Mouse (Mus musculus) liver, postnatal 0 days (tissue): ENCODE data around the gene Wdr91. TPM values are rescaled to one million over a fixed set of nuclear protein-coding genes. Genes with fewer than 3 reads are reported as not detected.

Source experiments
- ATAC-seq: fragments of 200-750 bp; cut with Nextera tagmentation; 2 replicates; pipeline ENCODE4 v1.8.0; 2017; ENCODE audit warnings: mild to moderate bottlenecking, moderate library complexity
- DNase-seq: peaks from one replicate; pipeline ENCODE4 v3.0.0-alpha.2; 2016
- H3K27ac ChIP-seq: fragments of 300-500 bp; sonication (generic); 2 replicates; pipeline ENCODE4 v1.5.1; 2014; ENCODE audit warnings: antibody characterized with exemption, moderate library complexity, mild to moderate bottlenecking, low read depth
- H3K27me3 ChIP-seq: fragments of 300-500 bp; sonication (generic); 2 replicates; pipeline ENCODE4 v1.6.1; 2014; ENCODE audit warnings: low read length, control low read depth, mixed read lengths; ENCODE audit not compliant: insufficient read depth
- H3K36me3 ChIP-seq: fragments of 300-500 bp; sonication (generic); replicated peaks from 2 replicates; pipeline ENCODE4 v1.6.1; 2014; ENCODE audit warnings: mild to moderate bottlenecking, control low read depth, low read length, moderate library complexity, mixed read lengths; ENCODE audit not compliant: insufficient read depth
- H3K4me1 ChIP-seq: fragments of 300-500 bp; sonication (generic); 2 replicates; pipeline ENCODE4 v1.6.1; 2014; ENCODE audit warnings: antibody characterized with exemption, mild to moderate bottlenecking, control low read depth; ENCODE audit not compliant: insufficient read depth
- H3K4me2 ChIP-seq: fragments of 300-500 bp; sonication (generic); 2 replicates; pipeline ENCODE4 v1.6.1; 2014; ENCODE audit warnings: low read depth, mild to moderate bottlenecking, low read length, moderate library complexity, mixed read lengths
- H3K4me3 ChIP-seq: fragments of 300-500 bp; sonication (generic); 2 replicates; pipeline ENCODE4 v1.5.1; 2014; ENCODE audit warnings: low read depth, low read length
- H3K9ac ChIP-seq: fragments of 300-500 bp; sonication (generic); replicated peaks from 2 replicates; pipeline ENCODE4 v1.6.1; 2014; ENCODE audit warnings: mild to moderate bottlenecking, moderate library complexity
- H3K9me3 ChIP-seq: fragments of 300-500 bp; sonication (generic); 2 replicates; pipeline ENCODE4 v1.6.1; 2016; ENCODE audit warnings: mild to moderate bottlenecking, control low read depth, low read length, mixed read lengths
- CTCF ChIP-seq: sonication (generic); IDR thresholded peaks from 2 replicates; pipeline ENCODE4 v1.5.1; 2016; ENCODE audit warnings: antibody characterized with exemption, low read depth
- EP300 ChIP-seq: IDR thresholded peaks from 2 replicates; pipeline ENCODE4 v1.6.1; 2016; ENCODE audit warnings: antibody characterized with exemption, low read depth, mild to moderate bottlenecking
- WGBS: fragments of 180-500 bp; shearing (Covaris S2); extraction: QIAGEN DNeasy Blood & Tissue Kit; methylation state at CpG from one replicate; pipeline ENCODE4 v1.1.7; 2014; ENCODE audit not compliant: insufficient replicate concordance; 5-methylcytosine and 5-hydroxymethylcytosine counted together
- polyA plus RNA-seq: library from polyadenylated mRNA; unstranded; fragments of >200 nt; fragmentation: Nextera tagmentation; extraction: Ambion mirVana; gene quantifications from 2 replicates; pipeline ENCODE4 v1.2.1, GENCODE M21; 2015

The Wdr91 gene
- polyA plus RNA-seq, 1 experiment from 2014 or later, result 5.7 TPM

DNA sequence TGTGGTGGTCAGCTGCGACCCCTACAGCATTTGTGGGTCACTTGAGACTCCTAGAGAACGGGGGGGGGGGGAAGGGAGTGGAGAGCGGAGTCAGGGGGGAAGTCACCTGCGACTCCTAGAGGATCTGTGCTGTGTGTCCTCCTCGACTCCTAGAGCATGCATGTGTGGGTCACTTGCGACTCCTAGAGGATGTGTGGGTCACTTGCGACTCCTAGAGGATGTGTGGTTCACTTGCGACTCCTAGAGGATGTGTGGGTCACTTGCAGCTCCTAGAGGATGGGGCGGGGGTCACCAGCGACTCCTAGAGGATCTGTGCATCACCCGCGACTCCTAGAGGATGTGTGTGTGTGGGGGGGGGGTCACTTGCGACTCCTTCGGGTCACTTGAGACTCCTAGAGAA lies 11.3 kb upstream of the Wdr91 start:
- ATAC-seq, result peak; percentile 73
- TF ChIP-seq EP300 (no peak), CTCF (peak; percentile 98)

DNA sequence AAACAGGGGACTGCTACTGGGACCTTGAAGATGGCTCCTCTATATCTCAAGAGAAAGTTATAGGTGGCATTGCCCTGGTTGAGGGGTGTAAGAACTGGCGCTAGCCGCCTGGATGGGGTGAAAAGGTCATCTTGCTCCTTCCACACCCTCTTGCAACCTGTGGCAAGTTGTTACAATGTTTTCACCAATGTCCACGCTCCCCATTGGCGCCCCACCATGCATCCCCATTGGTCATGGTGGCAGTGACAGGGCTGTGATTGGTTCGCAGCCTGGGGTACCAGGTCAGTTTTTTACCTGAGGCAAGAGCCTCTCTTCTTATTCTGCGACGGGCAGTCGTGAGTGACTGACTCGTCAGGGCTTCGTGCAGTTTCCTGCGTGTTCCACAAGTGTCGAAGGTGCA lies 10.0 kb upstream of the Wdr91 start:
- no peak overlapping the region for H3K4me2 ChIP-seq
- H3K27me3 ChIP-seq, result no peaks in the 10 kb centered on the region
- no peak for DNase-seq
- TF ChIP-seq CTCF, result no peak
- TF ChIP-seq EP300, result no peak
- WGBS, result 82% methylated on average over 12 of the region's 12 CpGs
- H3K36me3 ChIP-seq, result no peaks in the 10 kb centered on the region
- no peaks in the 10 kb centered on the region for H3K9me3 ChIP-seq
- no peak overlapping the region for H3K4me3 ChIP-seq
- H3K9ac ChIP-seq, result no peak overlapping the region
- ATAC-seq, result no peak
- H3K4me1 ChIP-seq, result no peaks in the 10 kb centered on the region
- H3K27ac ChIP-seq, result no peak overlapping the region

More for the DNA sequence above, 11.3 kb upstream of the Wdr91 start:
- Histone ChIP-seq H3K4me1 (no peaks in the 10 kb centered on the region), H3K27ac (no peak overlapping the region), H3K4me3 (no peak overlapping the region), H3K36me3 (no peaks in the 10 kb centered on the region), H3K9ac (no peak overlapping the region), H3K27me3 (no peaks in the 10 kb centered on the region), H3K4me2 (no peak overlapping the region), H3K9me3 (no peaks in the 10 kb centered on the region)
- 49% methylated on average over 14 of the region's 14 CpGs for WGBS
- peak; percentile 69 for DNase-seq

DNA sequence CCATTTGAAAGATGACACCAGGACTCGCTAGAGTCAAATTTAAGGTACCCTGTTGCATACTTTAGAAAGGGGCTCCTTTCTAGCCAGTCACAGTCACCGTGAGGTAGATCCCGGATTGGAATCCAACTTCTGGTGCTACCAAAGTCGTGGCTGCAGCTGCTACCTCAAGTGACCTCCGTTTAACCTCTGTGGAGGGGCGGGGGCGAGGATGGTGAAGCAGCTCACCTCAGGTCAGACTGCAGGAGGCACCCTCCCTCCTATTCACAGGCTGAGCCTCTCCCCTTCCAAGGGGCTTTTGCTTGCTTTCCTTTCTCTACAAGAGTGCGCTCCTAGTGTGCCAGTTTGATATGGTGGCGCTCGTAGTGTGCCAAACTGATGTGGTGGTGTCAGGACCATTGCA lies 9.3 kb upstream of the Wdr91 start, which contains the start of gene Stra8:
TSS of gene Stra8 (plus strand) at position 208 of the 400 bp plus-strand sequence.
- Histone ChIP-seq H3K4me1 (no peaks in the 10 kb centered on the region), H3K4me3 (no peak within 1 kb of the TSS), H3K36me3 (no peaks in the 10 kb centered on the region), H3K9ac (no peak within 1 kb of the TSS), H3K9me3 (no peaks in the 10 kb centered on the region), H3K27me3 (no peaks in the 10 kb centered on the region), H3K27ac (no peak within 1 kb of the TSS), H3K4me2 (no peak within 1 kb of the TSS)
- DNase-seq (no peak), ATAC-seq (no peak)
- TF ChIP-seq CTCF (no peak), EP300 (no peak)
- 56% methylated on average over 10 of the region's 10 CpGs for WGBS

DNA sequence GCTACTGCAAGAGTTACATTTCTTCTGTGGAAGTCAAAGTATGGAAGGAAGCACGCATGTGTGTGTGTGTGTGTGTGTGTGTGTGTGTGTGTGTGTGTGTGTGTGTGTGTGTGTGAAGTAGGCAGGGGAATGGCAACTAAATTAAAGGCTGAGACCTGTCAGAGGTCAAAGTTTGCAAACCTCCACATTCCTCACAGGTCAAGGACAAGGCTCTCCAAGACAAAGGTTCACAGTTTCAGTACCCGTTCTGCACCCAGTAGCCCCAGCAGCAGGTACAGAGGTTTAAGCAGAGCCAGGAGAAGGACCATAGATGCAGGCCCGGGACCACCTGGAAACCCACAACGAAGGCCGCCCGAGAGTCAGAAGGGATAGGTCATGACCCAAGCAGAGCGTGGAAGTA lies 8.5 kb upstream of the Wdr91 start:
- no peaks in the 10 kb centered on the region for H3K9me3 ChIP-seq
- TF ChIP-seq CTCF (no peak), EP300 (no peak)
- no peak overlapping the region for H3K9ac ChIP-seq
- 78% methylated on average over 7 of the region's 7 CpGs for WGBS
- ATAC-seq, result no peak
- H3K27me3 ChIP-seq, result no peaks in the 10 kb centered on the region
- no peaks in the 10 kb centered on the region for H3K36me3 ChIP-seq
- no peak overlapping the region for H3K4me2 ChIP-seq
- DNase-seq, result no peak
- H3K4me1 ChIP-seq, result no peaks in the 10 kb centered on the region
- H3K27ac ChIP-seq, result no peak overlapping the region
- H3K4me3 ChIP-seq, result no peak overlapping the region

DNA sequence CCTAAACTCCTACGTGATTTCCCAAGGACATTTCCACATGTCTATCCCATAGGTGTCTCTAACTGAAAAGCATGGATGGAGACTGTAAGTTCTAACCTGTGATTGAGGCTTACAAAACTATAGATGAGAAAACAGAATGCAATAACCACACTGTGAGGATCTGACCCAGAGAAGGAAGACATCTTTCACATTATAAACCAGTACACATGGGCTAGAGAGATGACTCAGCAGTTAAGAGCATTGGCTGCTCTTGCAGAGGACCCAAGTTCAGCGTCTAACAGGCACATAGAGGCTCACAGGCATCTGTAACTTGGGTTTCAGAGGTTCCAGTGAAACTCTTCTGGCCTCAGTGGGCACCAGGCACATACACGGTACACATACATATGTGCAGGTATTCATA lies 3.8 kb upstream of the Wdr91 start:
- Histone ChIP-seq H3K27me3 (no peaks in the 10 kb centered on the region), H3K27ac (no peak overlapping the region), H3K4me2 (no peak overlapping the region), H3K9ac (no peak overlapping the region), H3K4me3 (no peak overlapping the region), H3K9me3 (no peaks in the 10 kb centered on the region), H3K36me3 (no peaks in the 10 kb centered on the region), H3K4me1 (peaks cover 6% of the 10 kb centered on the region)
- WGBS, result 68% methylated on average over 3 of the region's 3 CpGs
- TF ChIP-seq EP300 (no peak), CTCF (no peak)
- no peak for DNase-seq
- no peak for ATAC-seq

DNA sequence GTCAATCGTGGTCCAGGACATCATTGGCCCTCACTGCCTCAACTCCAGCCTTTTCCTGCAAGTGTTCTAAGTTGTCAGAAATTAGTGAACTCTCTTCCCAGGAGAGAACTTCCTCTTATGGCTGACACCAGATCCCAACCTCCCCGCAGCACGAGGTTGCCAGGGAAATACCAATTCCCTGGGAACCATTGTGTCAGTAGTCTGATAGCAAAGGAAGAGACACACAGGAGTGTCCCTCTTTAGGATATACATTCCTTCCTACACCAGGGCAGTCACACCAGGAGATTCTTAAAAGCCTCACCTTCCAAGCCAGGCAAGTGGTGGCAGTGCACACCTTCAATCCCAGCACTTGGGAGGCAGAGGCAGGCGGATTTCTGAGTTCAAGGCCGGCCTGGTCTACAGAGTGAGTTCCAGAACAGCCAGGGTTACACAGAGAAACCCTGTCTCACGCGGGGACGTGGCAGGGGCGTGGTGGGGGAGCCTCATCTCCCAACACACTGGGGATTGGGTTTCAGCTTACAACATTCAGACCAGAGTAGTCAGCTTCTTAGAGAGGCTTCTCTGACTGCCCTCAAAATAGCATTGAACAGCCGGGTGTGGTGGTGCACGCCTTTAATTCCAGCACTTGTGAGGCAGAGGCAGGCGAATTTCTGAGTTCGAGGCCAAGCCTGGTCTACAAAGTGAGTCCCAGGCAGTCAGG lies 2.8 kb upstream of the Wdr91 start:
- H3K4me3 ChIP-seq, result no peak overlapping the region
- peaks cover 5% of the 10 kb centered on the region for H3K36me3 ChIP-seq
- H3K27ac ChIP-seq, result no peak overlapping the region
- DNase-seq (no peak), ATAC-seq (no peak)
- H3K4me2 ChIP-seq, result no peak overlapping the region
- no peak overlapping the region for H3K9ac ChIP-seq
- no peaks in the 10 kb centered on the region for H3K9me3 ChIP-seq
- TF ChIP-seq EP300 (no peak), CTCF (no peak)
- no peaks in the 10 kb centered on the region for H3K27me3 ChIP-seq
- WGBS, result 79% methylated on average over 13 of the region's 13 CpGs
- H3K4me1 ChIP-seq, result peaks cover 12% of the 10 kb centered on the region
